Mouse (Mus musculus): ENCODE results near the gene Zhx3. TPM values are rescaled to one million over a fixed set of nuclear protein-coding genes. Genes with fewer than 3 reads are reported as not detected.

Zhx3 gene
- polyA plus RNA-seq, 1 experiment from 2014 or later: 6.0 TPM

DNA sequence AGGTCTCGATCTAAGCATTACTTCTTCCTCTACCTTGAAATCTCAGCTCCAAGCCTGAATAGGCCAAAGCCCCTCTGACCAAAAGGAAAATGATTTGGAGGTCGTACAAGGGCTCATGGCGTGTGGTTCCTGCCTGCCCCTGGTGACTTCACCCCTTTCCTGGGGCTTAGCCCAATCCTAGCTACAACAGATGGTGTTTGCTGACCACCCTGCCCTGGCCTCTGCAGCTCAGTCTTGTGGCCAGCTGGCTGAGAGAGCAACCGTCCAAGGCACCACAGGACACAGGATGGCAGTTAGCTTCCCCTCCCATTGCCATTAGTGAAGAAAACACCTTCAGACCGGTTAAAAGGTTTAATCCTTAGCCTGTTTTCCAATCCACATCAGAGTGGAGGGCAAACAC is 33.3 kb upstream of the Zhx3 start:
- Histone ChIP-seq H3K4me3 (ENCODE audit: low read depth, low read length) (no peak overlapping the region), H3K27me3 (ENCODE audit: insufficient read depth, low read length) (peaks cover 7% of the 10 kb centered on the region), H3K36me3 (replicated peaks; ENCODE audit: insufficient read depth, low read length) (no peaks in the 10 kb centered on the region), H3K9ac (replicated peaks) (no peak overlapping the region), H3K4me2 (ENCODE audit: low read depth, low read length) (no peak overlapping the region), H3K4me1 (ENCODE audit: insufficient read depth) (no peaks in the 10 kb centered on the region), H3K27ac (ENCODE audit: low read depth) (no peak overlapping the region), H3K9me3 (ENCODE audit: low read length) (no peaks in the 10 kb centered on the region)
- TF ChIP-seq CTCF (IDR thresholded peaks at IDR 0.05; ENCODE audit: low read depth) (no peak), EP300 (IDR thresholded peaks at IDR 0.05; ENCODE audit: low read depth) (no peak)
- no peak for ATAC-seq
- WGBS (ENCODE audit: insufficient replicate concordance): 61% methylated on average over 5 of the region's 5 CpGs
- no peak for DNase-seq

- Histone ChIP-seq H3K27me3 (ENCODE audit: insufficient read depth, low read length) (no peaks in the 10 kb centered on the region; the same call in 1 of the 2 replicates), H3K9ac (replicated peaks) (no peak overlapping the region), H3K4me2 (ENCODE audit: low read depth, low read length) (no peak overlapping the region), H3K36me3 (replicated peaks; ENCODE audit: insufficient read depth, low read length) (no peaks in the 10 kb centered on the region), H3K27ac (ENCODE audit: low read depth) (no peak overlapping the region), H3K4me1 (ENCODE audit: insufficient read depth) (no peaks in the 10 kb centered on the region), H3K9me3 (ENCODE audit: low read length) (no peaks in the 10 kb centered on the region), H3K4me3 (ENCODE audit: low read depth, low read length) (no peak overlapping the region)
- ATAC-seq: no peak
- DNase-seq: no peak
- WGBS (ENCODE audit: insufficient replicate concordance): 88% methylated on average over 12 of the region's 12 CpGs
- TF ChIP-seq EP300 (IDR thresholded peaks at IDR 0.05; ENCODE audit: low read depth): no peak
Observed at GRCm38 (mm10) chr2:160905301-160905700, 32.5 kb upstream of the Zhx3 start.

DNA sequence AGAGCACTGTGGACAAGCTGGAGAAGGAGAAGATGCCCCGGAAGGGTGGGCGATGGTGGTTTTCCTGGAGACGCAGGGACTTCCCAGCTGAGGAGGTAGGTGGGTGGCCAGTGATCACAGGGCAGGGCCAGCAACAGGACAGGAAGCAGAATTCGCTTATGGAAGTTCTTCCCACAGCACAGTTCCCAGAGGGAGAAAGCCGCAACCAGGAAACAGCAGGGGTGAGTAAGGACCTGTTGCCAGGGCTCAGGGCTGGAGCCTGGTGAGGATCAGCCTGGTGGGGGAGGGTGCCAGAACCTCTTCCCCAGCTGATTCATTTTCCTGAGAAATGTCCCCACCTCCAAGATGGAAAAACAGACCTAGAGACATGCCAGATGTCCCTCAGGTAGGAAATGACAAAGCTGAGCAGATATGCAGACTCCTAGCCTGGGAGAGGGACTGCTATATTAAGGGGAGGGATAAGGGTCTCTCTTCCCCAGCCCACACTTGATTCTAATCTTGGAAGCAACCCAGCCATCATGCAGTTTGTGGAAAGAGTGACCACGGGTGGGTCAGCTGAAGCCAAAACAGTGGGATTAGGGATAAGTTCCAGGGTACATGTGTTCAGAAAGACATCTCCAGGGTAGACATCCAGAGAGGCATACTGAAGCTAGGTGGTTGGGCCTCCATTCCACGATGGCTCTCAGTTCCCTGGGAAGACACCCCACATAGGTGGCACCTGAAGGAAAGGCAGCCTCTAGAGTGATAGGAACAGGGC is 29.0 kb upstream of the Zhx3 start:
- H3K27me3 ChIP-seq (ENCODE audit: insufficient read depth, low read length): no peaks in the 10 kb centered on the region
- H3K36me3 ChIP-seq (replicated peaks; ENCODE audit: insufficient read depth, low read length): 0 out of 2 replicates have a peak, but pooled peaks cover 3% of the 10 kb centered on the region
- no peaks in the 10 kb centered on the region for H3K9me3 ChIP-seq (ENCODE audit: low read length)
- H3K4me2 ChIP-seq (ENCODE audit: low read depth, low read length): no peak overlapping the region
- no peak overlapping the region for H3K27ac ChIP-seq (ENCODE audit: low read depth)
- no peaks in the 10 kb centered on the region for H3K4me1 ChIP-seq (ENCODE audit: insufficient read depth)
- H3K4me3 ChIP-seq (ENCODE audit: low read depth, low read length): no peak overlapping the region
- no peak for ATAC-seq
- WGBS (ENCODE audit: insufficient replicate concordance): 58% methylated on average over 7 of the region's 7 CpGs
- H3K9ac ChIP-seq (replicated peaks): no peak overlapping the region
- DNase-seq: no peak
- TF ChIP-seq EP300 (IDR thresholded peaks at IDR 0.05; ENCODE audit: low read depth): no peak

- H3K9ac ChIP-seq (replicated peaks): no peak overlapping the region
- no peaks in the 10 kb centered on the region for H3K27me3 ChIP-seq (ENCODE audit: insufficient read depth, low read length)
- DNase-seq (no peak), ATAC-seq (no peak)
- no peak overlapping the region for H3K27ac ChIP-seq (ENCODE audit: low read depth)
- TF ChIP-seq CTCF (IDR thresholded peaks at IDR 0.05; ENCODE audit: low read depth) (no peak), EP300 (IDR thresholded peaks at IDR 0.05; ENCODE audit: low read depth) (no peak)
- peaks cover 8% of the 10 kb centered on the region; the same call in 1 of the 2 replicates for H3K4me1 ChIP-seq (ENCODE audit: insufficient read depth)
- no peak overlapping the region for H3K4me2 ChIP-seq (ENCODE audit: low read depth, low read length)
- H3K9me3 ChIP-seq (ENCODE audit: low read length): no peaks in the 10 kb centered on the region
- H3K36me3 ChIP-seq (replicated peaks; ENCODE audit: insufficient read depth, low read length): no peaks in the 10 kb centered on the region
- H3K4me3 ChIP-seq (ENCODE audit: low read depth, low read length): no peak overlapping the region
- WGBS (ENCODE audit: insufficient replicate concordance): 80% methylated on average over 9 of the region's 9 CpGs
Observed at GRCm38 (mm10) chr2:160891697-160892096, 18.9 kb upstream of the Zhx3 start.

- no peak overlapping the region for H3K4me3 ChIP-seq (ENCODE audit: low read depth, low read length)
- no peaks in the 10 kb centered on the region for H3K9me3 ChIP-seq (ENCODE audit: low read length)
- no peak overlapping the region for H3K9ac ChIP-seq (replicated peaks)
- H3K27me3 ChIP-seq (ENCODE audit: insufficient read depth, low read length): no peaks in the 10 kb centered on the region
- WGBS (ENCODE audit: insufficient replicate concordance): 72% methylated on average over 5 of the region's 5 CpGs
- no peak for TF ChIP-seq EP300 (IDR thresholded peaks at IDR 0.05; ENCODE audit: low read depth)
- no peak for TF ChIP-seq CTCF (IDR thresholded peaks at IDR 0.05; ENCODE audit: low read depth)
- no peaks in the 10 kb centered on the region for H3K36me3 ChIP-seq (replicated peaks; ENCODE audit: insufficient read depth, low read length)
- DNase-seq: no peak
- no peak overlapping the region for H3K4me2 ChIP-seq (ENCODE audit: low read depth, low read length)
- H3K4me1 ChIP-seq (ENCODE audit: insufficient read depth): peaks cover 8% of the 10 kb centered on the region; the same call in 1 of the 2 replicates
- no peak for ATAC-seq
- H3K27ac ChIP-seq (ENCODE audit: low read depth): no peak overlapping the region
Observed at GRCm38 (mm10) chr2:160891045-160891444, 18.2 kb upstream of the Zhx3 start.

DNA sequence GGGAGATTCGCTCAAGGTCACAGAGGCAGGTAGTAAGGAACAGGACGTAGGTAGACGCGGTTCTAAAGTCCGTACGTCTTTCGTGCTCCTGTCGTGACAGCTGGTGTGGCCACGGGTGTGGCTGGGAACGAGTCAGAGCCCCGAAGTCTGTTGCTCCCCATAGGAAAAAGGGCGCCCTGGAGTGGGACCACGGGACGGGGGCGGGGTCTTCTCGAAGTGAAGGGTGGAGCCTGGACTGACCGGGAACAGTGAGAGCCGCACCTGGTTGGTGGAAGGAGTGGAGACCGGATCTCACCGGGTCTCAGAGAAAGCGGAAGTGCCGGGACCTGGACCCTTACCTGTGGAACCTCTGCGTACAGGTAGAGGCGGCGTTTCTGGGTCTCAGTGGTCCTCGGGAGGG is 15.1 kb upstream of the Zhx3 start:
- TF ChIP-seq CTCF (IDR thresholded peaks at IDR 0.05; ENCODE audit: low read depth) (no peak), EP300 (IDR thresholded peaks at IDR 0.05; ENCODE audit: low read depth) (no peak)
- 1% methylated on average over 26 of the region's 26 CpGs for WGBS (ENCODE audit: insufficient replicate concordance)
- Histone ChIP-seq H3K36me3 (replicated peaks; ENCODE audit: insufficient read depth, low read length) (no peaks in the 10 kb centered on the region), H3K4me1 (ENCODE audit: insufficient read depth) (peaks cover 8% of the 10 kb centered on the region; the same call in 1 of the 2 replicates), H3K27ac (ENCODE audit: low read depth) (no peak overlapping the region; the same call in 1 of the 2 replicates), H3K9ac (replicated peaks) (peak overlapping the region; percentile 38), H3K27me3 (ENCODE audit: insufficient read depth, low read length) (no peaks in the 10 kb centered on the region), H3K4me3 (ENCODE audit: low read depth, low read length) (peak overlapping the region; percentile 50), H3K9me3 (ENCODE audit: low read length) (no peaks in the 10 kb centered on the region), H3K4me2 (ENCODE audit: low read depth, low read length) (peak overlapping the region; percentile 87)
- DNase-seq: peak; percentile 72
- ATAC-seq: peak; percentile 85
